Mouse (Mus musculus): ENCODE results near the gene Opn3.

DNA sequence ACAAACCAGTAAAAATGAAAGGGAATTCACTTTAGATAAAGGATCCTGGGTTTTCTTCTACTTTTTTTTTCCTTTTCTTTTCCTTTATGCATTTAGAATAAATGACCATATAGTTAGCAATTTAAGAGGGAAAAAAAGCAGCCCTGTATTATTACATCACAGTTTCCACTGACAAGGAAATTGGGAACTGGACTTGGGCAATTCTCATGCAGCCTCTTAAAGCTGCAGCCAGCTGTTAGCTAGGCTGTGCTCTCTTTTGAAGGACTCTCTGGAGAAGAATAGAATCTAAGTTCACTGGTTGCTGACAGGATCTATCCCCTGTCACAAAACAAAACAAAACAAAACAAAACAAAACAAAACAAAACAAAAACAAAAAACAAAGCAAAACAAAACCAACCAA, 15.4 kb upstream of the Opn3 start:
- TF ChIP-seq CHD2 (IDR thresholded peaks at IDR 0.05; ENCODE audit: low read depth, low read length) = no peak
- TF ChIP-seq MAFK (IDR thresholded peaks at IDR 0.05; ENCODE audit: insufficient read depth, low read depth, low read length) = no peak
